Mouse (Mus musculus) testis, adult 2 months (tissue): ENCODE results near the gene Atp11a. TPM values are rescaled to one million over a fixed set of nuclear protein-coding genes. Genes with fewer than 3 reads are reported as not detected.

Experiments
- H3K27ac ChIP-seq: fragments of 200-500 bp; 2 replicates; pipeline ENCODE4 v1.5.1; 2012; ENCODE audit warnings: low read depth, low read length; ENCODE audit not compliant: control insufficient read depth, insufficient read depth
- H3K27me3 ChIP-seq: fragments of 200-500 bp; 2 replicates; pipeline ENCODE4 v1.6.1; 2012; ENCODE audit warnings: mild to moderate bottlenecking, low read length, moderate library complexity; ENCODE audit not compliant: control insufficient read depth, insufficient read depth
- H3K36me3 ChIP-seq: fragments of 200-500 bp; 2 replicates; pipeline ENCODE4 v1.6.1; 2012; ENCODE audit warnings: mild to moderate bottlenecking, low read length; ENCODE audit not compliant: control insufficient read depth, insufficient read depth
- H3K4me1 ChIP-seq: fragments of 200-500 bp; 2 replicates; pipeline ENCODE4 v1.6.1; 2012; ENCODE audit warnings: low read length; ENCODE audit not compliant: control insufficient read depth, insufficient read depth
- H3K4me3 ChIP-seq: fragments of 200-500 bp; 2 replicates; pipeline ENCODE4 v1.5.1; 2012; ENCODE audit warnings: low read depth, mild to moderate bottlenecking, low read length, moderate library complexity, mixed read lengths; ENCODE audit not compliant: control insufficient read depth
- CTCF ChIP-seq: fragments of 200-500 bp; IDR thresholded peaks from 2 replicates; pipeline ENCODE4 v1.5.1; 2012; ENCODE audit warnings: low read depth, mild to moderate bottlenecking, inconsistent platforms, low read length, moderate library complexity; ENCODE audit not compliant: control insufficient read depth, insufficient read depth, insufficient replicate concordance
- POLR2A ChIP-seq: fragments of 200-500 bp; IDR thresholded peaks from 2 replicates; pipeline ENCODE4 v1.6.1; 2012; ENCODE audit warnings: low read depth, mild to moderate bottlenecking, inconsistent platforms, low read length, moderate library complexity; ENCODE audit not compliant: control insufficient read depth
- polyA plus RNA-seq: library from polyadenylated mRNA; depleted of rRNA; stranded (reverse); fragments of >200 nt; gene quantifications from 2 replicates; pipeline ENCODE4 v1.2.3, GENCODE M21; 2012

Gene Atp11a
- polyA plus RNA-seq, 1 experiment = 83.0 TPM

DNA sequence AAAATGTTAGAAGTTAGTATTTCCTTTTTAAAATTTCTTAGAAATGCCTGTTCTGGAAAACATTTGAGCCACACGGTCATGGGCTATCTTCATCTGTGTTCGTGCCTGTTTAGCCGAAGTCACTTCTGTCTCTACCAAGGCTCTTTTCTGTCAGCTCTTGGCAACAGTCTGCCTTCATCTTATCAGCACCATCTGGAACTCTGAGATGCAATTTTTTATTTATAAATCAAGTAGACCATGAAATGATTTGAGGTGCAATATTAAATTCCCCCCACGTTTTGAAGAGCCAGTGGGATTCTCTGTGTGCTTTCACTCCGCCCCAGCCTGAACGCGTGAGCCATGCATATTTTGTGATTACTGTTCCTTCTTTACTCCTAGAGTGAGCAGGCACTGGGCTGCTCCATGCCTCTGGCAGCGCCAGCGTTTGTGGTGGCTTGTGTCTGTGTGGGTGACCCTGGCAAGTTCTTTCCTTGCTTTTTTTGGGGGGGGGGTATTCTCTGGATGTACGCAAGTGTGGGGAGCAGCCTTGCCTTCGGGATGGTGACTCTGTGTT is 132.3 kb downstream of the Atp11a start:
- no peak overlapping the region for H3K27ac ChIP-seq
- no peaks in the 10 kb centered on the region for H3K36me3 ChIP-seq
- no peaks in the 10 kb centered on the region for H3K27me3 ChIP-seq
- no peak overlapping the region for H3K4me3 ChIP-seq
- TF ChIP-seq POLR2A = no peak
- no peaks in the 10 kb centered on the region; the same call in 1 of the 2 replicates for H3K4me1 ChIP-seq

- Histone ChIP-seq H3K27me3 (no peaks in the 10 kb centered on the region), H3K4me1 (no peaks in the 10 kb centered on the region; the same call in 1 of the 2 replicates)
- TF ChIP-seq POLR2A (no peak), CTCF (no peak)
These were observed 136.2 kb downstream of the Atp11a start for GRCm38 (mm10) chr8:12892882-12893446.

DNA sequence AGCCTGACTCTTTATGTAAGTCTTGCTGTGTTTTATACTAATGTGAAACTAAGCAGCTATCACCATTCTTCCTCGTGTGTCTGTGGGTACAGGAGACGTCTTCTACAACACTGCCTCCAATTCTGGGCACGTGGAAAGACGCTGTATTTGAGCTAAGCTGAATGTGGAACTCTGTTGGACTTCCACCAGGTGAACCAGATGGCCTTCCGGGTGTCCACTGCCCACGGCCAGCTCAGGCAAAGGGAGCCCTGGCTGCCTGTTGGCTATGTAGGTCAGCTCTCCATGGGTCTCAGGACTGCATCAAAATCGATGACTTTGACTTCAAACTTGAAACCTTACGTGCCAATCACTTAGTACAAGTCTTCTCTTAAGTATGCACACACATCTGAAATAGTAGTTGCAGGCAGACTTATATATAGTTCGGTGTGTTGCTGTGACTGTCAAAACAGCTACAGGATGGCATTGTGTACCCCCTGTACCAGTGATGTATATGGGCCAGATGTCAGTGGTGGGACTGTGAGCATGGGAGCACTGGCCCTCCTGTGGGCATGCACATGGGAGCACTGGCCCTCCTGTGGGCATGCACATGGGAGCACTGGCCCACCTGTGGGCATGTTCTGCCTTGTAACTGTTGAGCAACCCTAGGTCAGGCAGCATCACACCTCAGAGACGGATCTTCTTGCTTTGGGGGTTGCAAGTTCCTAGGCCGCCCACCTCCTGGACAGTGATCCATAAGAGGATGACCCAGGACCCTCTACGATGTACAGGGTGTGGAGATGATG is 137.2 kb downstream of the Atp11a start:
- Histone ChIP-seq H3K4me3 (no peak overlapping the region), H3K27me3 (no peaks in the 10 kb centered on the region), H3K27ac (no peak overlapping the region), H3K4me1 (no peaks in the 10 kb centered on the region; the same call in 1 of the 2 replicates), H3K36me3 (no peaks in the 10 kb centered on the region)
- TF ChIP-seq CTCF (no peak), POLR2A (no peak)

More at GRCm38 (mm10) chr8:12892882-12893446, 136.2 kb downstream of the Atp11a start:
- Histone ChIP-seq H3K4me3 (no peak overlapping the region), H3K27ac (no peak overlapping the region), H3K36me3 (no peaks in the 10 kb centered on the region)

DNA sequence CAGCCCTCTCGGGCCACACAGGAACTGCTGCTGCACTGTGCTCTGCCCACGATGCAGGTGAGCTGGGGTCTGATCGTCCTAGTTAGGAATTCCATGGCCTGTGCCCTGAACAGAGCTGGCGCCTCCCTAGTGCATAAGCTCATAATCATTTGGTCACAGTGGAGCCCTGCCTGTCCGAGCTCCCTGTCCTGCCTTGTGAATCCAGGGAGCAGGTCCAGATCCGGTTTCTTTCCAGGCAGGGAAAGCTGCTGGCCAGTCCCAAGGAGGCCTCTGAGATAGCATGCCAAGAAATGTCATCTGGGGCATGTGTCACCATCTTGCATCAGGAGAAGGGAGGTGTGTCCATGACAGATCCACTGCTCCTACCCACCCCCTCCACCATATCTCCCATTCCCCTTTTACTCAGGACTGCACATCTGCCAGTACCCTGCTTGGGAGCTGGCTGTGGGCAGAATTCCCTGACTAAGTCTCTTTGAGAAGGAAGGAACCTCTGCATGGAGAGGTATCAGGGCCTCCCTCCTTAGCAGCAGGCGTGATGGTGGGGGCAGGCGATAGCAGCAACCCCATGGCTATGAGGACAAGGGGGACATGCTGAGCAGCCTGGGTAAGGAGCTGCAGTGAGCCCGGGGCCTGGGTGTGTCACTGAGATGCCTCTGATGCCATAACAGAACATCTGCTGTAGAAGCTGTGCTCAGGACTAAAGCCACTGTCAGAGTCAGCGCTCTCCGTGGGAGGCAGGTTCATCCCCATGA is 138.1 kb downstream of the Atp11a start:
- Histone ChIP-seq H3K36me3 (no peaks in the 10 kb centered on the region), H3K27me3 (no peaks in the 10 kb centered on the region), H3K4me3 (no peak overlapping the region), H3K27ac (no peak overlapping the region), H3K4me1 (no peaks in the 10 kb centered on the region; the same call in 1 of the 2 replicates)
- no peak for TF ChIP-seq CTCF
- no peak for TF ChIP-seq POLR2A

DNA sequence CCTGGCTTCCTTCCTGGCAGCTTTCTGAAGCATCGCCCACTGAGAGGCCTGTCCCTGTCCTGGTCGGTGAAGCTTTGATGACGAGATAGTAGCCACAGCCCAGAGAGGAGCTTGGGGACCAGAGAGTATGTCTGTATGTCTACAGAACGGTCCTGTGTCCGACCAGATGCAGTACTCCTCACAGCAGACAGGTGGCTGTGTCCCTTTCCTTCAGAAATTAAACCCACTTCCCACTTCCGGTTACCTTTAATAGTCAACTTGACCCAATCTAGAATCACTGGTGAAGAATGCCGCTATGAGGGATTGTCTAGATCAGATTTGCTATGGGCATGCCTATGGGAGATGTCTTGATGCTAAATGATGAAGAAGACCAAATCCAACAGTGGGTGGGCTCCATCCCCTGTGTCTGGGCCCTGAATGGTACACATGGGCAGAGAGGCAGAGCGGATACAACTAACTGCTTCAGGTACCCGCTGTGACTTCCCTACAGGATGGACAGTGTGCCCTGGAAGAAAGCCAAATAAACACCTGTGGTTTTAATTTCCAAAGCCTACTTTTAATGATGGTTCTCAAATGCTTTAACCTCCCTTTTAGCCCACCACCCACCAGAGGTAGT is 138.8 kb downstream of the Atp11a start:
- Histone ChIP-seq H3K27me3 (no peaks in the 10 kb centered on the region), H3K4me1 (no peaks in the 10 kb centered on the region), H3K4me3 (no peak overlapping the region), H3K27ac (no peak overlapping the region), H3K36me3 (no peaks in the 10 kb centered on the region)
- TF ChIP-seq CTCF (no peak), POLR2A (no peak)

DNA sequence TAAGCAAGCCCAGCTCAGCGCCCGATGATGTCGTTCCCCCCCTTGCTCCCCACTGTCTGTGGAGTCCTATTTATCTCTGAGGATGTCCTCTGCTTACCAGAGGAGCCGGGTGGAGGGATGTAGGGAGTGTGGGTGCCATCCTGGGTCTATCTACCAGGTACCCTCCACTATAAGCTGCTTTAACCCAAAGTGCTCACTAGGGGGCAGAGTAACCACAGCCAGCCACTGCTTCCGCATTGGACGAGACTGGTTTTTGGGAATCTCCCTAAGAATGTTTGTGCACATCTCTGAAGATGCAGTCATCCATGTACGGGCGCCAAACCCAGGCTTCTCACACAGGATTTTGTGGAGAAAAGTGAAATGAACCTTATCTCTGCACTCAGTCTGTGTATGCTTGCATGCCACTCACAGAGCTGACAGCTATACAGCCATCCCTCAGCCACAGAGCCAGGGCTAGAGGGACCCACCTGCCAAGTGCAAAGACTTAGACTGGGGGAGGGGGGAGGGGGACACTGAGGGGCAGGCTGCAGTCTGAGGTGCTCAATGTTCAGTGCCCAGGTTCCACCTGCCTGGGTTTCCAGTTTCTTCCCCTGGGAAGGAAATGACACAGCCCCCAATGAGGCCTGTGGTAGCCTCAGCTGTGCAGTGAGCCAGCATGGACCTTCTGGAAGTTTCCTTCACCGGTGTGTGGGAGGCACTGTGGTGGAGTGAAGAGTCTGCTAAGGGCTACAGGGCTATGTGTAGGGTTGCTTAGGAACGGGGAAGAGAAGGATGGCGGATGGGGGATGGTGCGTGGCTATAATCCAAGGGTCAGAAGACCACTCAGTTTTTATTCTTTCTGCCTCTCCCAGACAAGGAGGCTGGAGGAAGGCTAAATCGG is 139.9 kb downstream of the Atp11a start:
- H3K4me1 ChIP-seq = no peaks in the 10 kb centered on the region
- H3K4me3 ChIP-seq = no peak overlapping the region
- H3K36me3 ChIP-seq = no peaks in the 10 kb centered on the region
- no peaks in the 10 kb centered on the region for H3K27me3 ChIP-seq
- H3K27ac ChIP-seq = no peak overlapping the region
- TF ChIP-seq POLR2A (no peak), CTCF (peak; percentile 58; the same call in 1 of the 2 replicates)
